Mouse (Mus musculus) embryo, embryonic 10.5 days (tissue): ENCODE results near the gene Supv3l1.

Source experiments
- DNase-seq: peaks from one replicate; pipeline ENCODE4 v3.0.0-alpha.2; 2015; ENCODE audit warnings: low spot score

The Supv3l1 gene

DNA sequence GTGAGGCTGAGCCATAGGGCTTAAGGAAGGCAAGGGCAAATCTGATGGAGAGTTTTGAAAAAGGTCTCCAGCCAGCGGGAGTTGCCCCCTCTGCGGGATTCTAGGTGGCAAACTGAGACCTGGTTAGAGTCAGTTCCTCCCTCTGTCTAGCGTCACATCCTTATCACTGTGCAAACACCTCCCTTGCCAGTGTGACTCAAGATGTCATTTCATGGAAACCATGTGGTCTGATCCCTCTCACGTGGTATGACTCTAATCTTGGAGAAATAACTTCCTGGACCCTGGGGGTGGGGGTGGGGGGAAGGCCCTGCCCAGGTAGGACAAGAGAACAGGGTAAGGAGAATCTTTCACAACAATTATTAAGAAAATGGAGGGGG, 35.9 kb downstream of the Supv3l1 start:
- DNase-seq = no peak

DNA sequence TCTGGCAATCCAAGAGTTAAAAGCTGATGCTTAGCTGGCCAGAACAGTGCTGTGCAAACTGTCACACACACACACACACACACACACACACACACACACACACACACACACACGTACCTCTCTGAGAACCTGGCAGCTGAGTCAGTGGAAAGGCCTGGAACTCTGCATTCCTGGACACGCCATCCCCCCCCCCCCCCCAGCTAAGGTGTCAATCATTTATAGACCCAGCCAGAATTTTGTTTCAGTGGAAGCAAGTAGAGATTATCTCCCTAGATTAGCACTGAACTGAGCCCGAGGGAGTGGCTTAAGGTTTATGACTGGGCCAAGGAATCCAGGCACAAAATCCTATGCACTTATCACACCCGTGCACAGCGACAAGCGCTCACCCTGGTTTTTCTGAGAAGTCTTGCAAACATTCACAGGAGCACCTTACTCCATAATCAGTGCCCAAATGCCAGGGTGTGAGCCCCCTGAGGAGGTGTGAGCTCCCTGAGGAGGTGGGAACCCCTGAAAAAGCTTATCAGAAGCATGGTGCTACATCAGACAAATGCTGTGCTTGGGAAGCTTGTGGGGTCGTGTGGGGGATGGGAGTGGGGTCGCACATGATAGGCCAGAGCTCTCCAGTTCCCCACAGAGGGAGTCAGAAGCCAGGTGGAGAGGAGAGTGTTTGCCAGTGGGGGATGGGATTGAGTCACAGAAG, 36.5 kb downstream of the Supv3l1 start:
- no peak for DNase-seq

DNA sequence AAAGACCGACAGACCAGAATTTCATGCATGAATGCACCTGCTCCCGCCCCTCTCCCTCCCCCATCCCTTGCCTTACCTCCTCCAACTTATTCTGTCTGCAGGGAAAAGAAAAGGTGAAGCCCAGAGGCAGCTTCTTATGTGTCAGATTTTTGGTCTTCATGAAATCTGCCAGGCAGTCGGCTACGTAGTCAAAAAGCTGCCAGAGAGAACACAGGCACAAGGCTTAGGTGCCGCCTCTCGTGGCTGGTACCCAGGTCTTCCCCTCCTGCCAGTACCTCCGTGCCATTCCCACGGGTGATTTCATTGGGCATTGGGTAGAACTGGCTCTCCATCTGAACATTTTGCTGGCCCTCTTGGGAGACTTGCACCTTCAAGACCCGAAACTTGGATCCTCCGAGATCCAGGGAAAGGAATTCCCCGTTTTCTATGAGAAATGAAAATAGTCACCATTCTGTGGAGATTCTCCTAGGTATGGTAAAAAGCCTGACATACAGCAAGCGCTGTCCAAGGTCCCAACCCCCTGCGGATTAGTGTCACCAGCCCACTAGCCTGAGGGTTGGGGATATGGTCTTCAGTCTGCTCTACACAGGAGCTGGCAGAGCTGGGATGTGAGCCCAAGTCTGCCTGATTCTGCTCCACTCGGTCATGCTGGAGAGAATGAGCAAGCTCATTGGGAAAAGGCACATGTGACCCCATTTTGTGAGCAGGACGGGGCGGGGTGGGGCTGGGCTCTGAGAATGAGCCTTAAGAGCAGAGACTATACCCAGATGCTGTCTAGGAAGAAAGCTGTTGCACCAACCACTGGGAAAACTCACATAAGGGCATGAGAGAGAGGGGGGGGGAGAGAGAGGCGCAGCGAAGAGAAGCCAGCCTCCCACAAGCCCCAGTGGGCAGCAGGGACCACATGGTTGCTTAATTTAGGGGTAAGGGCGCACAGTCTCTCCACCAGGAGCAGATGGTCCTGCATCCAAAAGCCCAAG, 37.8 kb downstream of the Supv3l1 start:
- DNase-seq = no peak

DNA sequence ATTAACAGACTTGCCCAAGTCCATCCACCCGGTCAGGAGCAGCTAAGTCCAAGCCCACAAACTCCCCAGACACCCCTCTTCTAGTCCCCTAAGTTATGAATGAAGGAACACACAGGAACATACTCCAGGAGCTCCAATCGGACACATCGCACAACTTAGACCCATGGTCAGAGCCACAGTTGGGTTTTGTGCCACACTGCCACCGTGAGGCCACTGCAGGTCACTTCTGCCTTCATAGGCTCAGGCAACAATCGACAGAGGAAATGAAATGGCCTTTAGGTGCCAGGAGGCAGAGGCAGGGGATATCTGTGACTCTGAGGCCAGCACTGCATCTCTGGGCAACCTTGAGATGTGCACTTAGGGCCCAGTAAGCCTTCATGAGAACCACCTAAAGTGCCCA, 38.6 kb downstream of the Supv3l1 start:
- peak; percentile 81 for DNase-seq

DNA sequence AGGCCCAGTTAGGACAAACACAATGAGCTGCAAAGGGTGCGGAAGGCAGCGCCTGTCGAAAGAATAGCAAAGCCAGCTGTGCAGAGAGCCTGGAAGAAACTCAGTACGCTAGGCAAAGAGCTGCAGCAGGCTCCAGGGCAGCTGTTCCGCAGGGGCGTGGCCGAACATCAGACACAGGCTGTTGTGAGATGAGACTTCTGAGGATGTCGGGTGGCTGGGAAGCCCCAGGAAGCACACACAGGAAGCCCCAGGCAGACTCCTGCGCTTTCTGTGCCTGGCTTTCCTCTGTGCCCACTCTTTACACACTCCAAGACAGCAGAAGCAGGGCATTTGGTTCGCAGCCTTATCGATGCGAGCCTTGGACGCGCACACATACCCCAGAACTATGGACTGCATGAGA, 44.6 kb downstream of the Supv3l1 start:
- peak; percentile 50 for DNase-seq

DNA sequence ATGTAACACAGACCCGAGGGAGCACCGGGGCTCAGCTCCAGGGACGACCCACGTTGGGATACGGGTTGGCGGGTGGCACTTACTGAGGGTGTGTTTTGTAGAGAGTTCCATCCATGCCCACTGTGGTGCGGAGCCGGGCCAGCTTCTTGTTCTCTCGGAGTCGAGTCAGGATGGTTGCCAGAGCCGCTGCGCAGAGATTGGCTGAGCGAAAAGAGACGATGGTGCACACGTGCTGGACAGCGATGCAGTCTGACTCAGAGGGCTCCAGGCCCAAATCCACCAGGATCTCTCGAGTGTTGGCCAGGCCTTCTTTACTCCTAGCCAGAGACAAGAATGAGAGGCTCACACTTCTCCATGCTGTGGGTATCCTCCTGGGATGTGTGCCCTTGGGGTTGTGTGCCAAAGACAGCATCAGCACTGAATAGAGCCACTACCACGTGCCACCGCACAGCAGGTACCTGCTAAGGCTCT, 47.9 kb downstream of the Supv3l1 start:
- no peak for DNase-seq

DNA sequence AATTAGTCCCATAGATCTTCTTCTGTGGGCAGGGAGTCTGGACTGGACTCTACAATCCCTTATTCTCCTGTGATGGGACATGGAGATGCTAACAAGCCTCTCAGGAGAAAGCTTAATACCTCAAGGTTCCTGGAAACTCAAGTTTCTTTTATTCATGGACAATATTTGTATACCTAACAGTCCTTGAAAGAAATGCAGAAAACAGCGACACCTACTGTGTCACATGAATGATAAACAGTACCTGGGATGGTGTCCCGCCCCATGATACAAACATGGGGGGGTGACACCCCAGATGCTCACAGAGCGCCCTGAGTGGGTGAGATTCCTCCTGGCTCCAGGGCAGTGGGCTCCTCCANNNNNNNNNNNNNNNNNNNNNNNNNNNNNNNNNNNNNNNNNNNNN, 66.5 kb downstream of the Supv3l1 start:
- no peak for DNase-seq

DNA sequence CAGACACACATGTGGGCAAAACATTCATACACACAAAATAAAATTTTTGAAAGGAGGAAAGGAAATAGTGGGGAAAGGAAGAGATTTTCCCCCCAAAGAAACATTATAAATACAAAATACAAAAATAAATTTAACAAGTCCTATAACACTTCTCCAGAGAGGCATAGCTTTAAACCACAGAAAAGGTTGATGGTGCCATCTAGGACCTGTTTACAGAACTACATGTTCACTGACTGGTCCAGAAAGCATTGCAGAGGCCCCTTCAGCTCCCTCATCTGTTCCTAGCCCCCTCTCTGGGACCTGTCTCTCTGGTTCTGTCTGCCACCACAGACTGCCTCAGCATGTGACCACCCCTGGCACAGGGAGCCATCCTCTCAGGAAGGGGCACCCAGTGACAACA, 68.6 kb downstream of the Supv3l1 start:
- DNase-seq = no peak

DNA sequence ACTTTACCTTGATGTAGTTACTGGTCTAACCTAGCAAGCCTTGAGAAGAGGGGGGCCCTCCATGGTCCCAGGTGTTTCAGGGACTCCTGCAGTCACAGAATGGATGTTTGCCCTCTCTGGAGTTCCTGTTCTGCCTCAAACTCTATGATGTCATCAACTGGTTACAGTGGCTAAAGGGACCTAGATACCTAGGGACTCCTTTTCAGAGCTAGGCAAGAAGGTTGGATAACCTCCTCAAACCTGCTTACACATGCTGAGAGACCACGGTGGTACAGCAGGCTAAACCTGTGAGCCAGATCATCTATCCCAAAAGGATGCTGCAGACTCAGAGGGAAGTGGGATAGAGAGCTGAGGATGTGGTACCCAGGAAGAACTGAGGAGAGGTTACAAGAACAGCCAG, 69.7 kb downstream of the Supv3l1 start, which contains the start of gene Hk1:
Gene Hk1 (minus strand): TSS at position 101 of the 400 bp plus-strand sequence.
- no peak for DNase-seq
